Mouse (Mus musculus): Measurements from ENCODE around the gene Sla2.

DNA sequence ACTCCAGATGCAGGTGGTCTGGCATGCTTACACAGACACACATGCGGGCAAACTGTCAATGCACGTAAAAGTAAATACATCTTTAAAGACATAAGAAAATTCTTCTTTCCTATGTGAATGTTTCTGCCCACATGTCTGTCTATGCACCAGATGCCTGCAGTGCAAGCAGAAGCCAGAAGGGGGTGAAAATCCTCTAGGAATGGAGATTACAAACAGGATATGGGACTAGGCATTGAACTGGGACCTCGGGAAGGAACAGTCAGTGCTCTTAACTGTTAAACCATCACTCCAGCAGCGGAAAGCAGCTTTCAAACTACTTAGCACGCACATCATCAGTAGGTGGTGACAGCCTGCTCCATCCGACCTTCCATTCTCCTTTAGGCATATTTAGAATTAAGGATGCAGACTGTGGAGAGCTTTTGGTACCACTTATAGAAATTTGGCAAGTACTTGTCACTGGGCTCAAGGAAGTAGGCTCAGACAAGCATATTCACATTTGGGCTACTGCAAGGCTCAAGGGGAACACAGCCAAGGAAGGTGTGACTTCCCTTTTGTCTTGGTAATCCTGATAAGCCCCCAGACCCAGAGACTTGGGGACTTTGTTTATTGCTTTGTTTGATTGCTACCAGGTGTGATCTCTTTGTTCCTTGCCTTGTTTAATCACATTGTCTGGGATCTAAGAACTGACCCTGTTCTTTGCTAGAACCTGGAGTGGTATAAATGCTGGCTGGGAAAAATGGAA is 18.2 kb upstream of the Sla2 start:
- TF ChIP-seq CTCF (IDR thresholded peaks at IDR 0.05; ENCODE audit: low read depth, low read length) (no peak), GATA1 (IDR thresholded peaks at IDR 0.05; ENCODE audit: borderline replicate concordance, low read length) (no peak), GATA2 (IDR thresholded peaks at IDR 0.05; ENCODE audit: borderline replicate concordance, low read depth, low read length) (no peak), POLR2AphosphoS5 (IDR thresholded peaks at IDR 0.05; ENCODE audit: insufficient replicate concordance, low read depth, low read length) (no peak), TAL1 (conservative IDR thresholded peaks at IDR 0.05; ENCODE audit: low read depth, low read length) (no peak)
